Mouse (Mus musculus) adrenal gland, postnatal 0 days (tissue): ENCODE results near the gene Cldn22. TPM values are rescaled to one million over a fixed set of nuclear protein-coding genes. Genes with fewer than 3 reads are reported as not detected.

Source experiments
- polyA plus RNA-seq: library from polyadenylated mRNA; unstranded; fragments of >200 nt; fragmentation: Nextera tagmentation; extraction: Ambion mirVana; gene quantifications from 2 replicates; pipeline ENCODE4 v1.2.1, GENCODE M21; 2015

The Cldn22 gene
- not detected in 2 replicates for polyA plus RNA-seq

GRCm38 (mm10) chr8:47824182-47824581, at the start of gene Cldn22:
Gene Cldn22 (plus strand): TSS chr8:47824482.

GRCm38 (mm10) chr8:47821843-47822242, 2.4 kb upstream of the Cldn22 start, which contains the start of gene Cldn24:
Gene Cldn24 (plus strand): TSS chr8:47822143.

Other genes starting within 250 kb of the Cldn22 start
- gene Ing2, start 148.9 kb upstream of the Cldn22 start, polyA plus RNA-seq, result 16.0 and 22.2 TPM in 2 replicates
- gene Cdkn2aip, start 110.5 kb upstream of the Cldn22 start, polyA plus RNA-seq, result 17.8 and 21.3 TPM in 2 replicates
- not detected in 2 replicates for gene Cldn24, start 2.3 kb upstream of the Cldn22 start, polyA plus RNA-seq
- 7.0 and 9.0 TPM in 2 replicates for gene Wwc2, start 166.4 kb downstream of the Cldn22 start, polyA plus RNA-seq